Mouse (Mus musculus): ENCODE measurements around the gene Depdc5.
"Not testable (repeated sequence)": the region's sequence is repeated elsewhere in the genome, so short reads cannot be mapped to it uniquely, and the experiment has no call there.

Gene Depdc5

DNA sequence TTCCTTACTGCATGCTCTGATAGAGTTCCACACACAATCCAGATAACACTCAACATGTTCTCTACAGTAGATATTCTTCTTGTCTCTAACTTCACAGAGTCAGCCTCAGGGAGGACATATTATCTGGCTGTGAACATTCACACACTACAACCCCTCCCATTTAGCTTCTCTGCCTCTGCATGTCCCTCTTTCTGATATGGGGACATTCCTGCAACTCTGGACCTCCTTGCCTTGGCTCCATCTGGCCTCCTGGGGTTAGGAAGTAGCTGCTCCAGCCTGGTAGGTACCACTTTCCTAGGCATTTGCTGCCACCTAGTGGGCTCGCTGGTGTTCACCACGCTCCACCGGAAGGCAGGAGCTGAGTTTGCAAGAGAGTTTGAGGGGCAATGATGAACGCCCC, 169.6 kb downstream of the Depdc5 start:
- DNase-seq (ENCODE audit: low spot score), result peak; percentile 78

DNA sequence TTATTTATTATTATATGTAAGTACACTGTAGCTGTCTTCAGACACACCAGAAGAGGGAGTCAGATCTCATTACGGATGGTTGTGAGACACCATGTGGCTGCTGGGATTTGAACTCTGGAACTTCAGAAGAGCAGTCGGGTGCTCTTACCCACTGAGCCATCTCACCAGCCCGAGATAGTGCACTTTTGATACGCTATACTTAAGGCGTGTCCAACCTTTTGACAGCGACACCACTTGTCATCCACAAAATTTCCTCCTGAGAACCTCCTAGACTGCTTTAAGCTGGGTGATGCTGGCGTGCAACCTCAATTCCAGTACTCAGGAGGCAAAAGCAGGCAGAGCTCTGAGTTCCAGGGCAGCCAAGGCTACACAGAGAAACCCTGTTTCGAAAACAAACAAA, 170.1 kb downstream of the Depdc5 start:
- not testable (repeated sequence) for DNase-seq (ENCODE audit: low spot score)

DNA sequence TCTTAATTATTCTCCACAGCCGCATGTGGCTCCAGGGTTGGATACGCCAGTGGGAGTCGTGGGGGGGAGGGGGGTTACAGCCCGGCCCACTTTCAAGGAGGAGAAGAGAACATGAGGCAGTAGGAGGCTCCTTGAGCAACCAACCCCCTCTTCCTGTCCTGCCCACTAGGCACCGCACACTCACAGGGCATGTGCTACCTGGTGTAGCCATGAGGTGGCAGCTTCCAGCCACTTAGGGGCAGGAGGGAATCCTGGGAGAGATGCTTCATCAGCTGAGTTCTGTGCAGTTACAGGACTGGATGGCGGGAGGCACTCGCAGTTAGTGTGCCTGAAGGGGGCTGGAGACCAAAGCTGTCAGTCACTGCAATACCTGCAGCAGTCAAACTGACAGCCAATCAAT, 170.6 kb downstream of the Depdc5 start:
- DNase-seq (ENCODE audit: low spot score), result no peak

DNA sequence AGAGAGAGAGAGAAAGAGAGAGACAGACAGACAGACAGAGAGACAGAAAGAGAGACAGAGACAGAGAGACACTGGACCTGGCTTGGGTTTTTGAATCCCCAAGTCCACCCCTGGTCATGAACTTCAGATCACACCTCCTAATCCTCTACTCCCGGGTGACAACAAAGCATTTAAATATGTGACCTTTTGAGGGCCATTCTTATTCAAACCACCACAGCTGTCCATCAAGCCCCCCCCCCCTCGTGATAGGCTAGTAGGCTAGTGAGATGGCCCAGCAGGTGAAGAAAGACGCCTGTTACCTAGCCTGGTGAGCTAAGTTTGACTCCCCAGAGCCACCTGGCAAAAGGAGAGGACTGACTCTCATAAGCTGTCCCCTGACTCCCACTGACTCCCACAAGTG, 171.4 kb downstream of the Depdc5 start:
- no peak for DNase-seq (ENCODE audit: low spot score)

DNA sequence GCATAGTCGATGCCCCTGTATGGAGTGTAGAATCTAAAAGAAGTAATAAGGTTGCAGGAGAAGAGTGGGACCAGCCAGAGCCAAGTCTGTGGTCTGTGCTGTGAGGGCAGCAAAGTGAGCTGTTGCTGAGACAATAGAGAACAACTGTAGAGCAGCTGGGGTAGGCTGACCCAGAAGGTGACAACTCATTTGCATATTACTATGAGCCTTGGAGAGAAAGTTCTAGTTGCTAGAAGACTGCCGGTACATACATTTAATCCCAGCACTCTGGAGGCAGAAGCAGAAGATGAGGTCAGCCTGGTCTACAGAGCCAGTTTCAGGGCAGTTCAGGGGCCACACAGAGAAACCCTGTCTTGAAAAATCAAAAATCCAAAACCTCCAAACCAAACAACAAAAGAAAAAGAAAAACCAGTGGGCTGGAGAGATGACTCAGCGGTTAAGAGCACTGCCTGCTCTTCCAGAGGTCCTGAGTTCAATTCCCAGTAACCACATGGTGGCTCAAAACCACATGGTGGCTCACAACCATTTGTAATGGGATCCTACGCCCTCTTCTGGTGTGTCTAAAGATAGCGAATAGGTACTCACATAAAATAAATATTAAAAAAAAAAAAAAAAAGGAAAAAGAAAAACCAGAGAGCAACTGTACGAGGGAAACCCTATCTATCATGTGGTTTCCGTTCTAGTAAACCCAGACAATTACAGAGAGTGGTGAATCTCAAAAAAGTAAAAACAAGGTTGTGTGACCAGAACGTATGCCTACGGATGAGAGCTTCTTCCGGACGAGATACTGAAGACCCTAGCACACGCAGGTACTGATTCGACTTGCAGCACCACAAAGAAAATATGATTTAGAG, 175.4 kb downstream of the Depdc5 start:
- no peak for DNase-seq (ENCODE audit: low spot score)

DNA sequence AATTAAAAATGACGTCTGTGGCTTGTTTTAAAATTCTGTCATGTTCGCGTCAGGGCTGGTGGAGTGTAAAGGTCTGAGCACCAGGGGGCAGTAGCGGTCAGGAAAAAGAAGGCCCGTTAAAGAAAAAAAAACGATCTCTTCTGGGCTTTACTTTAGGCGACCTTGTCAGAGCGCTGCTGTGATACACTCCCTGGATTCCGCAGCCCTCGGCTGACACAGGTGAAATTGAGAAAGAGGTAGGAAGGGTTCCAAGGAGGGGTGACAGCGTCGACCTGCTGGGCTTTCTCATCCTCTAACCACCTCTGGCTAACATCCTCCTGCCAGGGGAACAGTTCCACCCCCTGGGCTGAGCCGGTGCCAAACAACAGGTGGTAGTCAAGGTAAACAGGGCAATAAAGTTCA, 176.0 kb downstream of the Depdc5 start:
- no peak for DNase-seq (ENCODE audit: low spot score)

DNA sequence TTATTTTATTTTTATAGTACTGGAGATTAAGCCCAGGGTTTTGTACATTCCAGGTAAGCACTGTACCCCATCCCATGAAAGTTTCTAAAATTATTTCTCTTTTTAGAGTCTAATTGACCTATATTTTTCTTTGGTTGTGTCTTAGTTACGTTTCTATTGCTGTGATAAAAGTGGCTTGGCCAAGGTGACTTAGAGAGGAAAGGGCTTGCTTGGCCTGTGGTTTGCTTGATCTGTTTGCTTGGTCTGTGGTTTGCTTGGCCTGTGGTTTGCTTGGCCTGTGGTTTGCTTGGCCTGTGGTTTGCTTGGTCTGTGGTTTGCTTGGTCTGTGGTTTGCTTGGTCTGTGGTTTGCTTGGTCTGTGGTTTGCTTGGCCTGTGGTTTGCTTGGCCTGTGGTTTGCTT, 177.2 kb downstream of the Depdc5 start:
- DNase-seq (ENCODE audit: low spot score), result not testable (repeated sequence)

DNA sequence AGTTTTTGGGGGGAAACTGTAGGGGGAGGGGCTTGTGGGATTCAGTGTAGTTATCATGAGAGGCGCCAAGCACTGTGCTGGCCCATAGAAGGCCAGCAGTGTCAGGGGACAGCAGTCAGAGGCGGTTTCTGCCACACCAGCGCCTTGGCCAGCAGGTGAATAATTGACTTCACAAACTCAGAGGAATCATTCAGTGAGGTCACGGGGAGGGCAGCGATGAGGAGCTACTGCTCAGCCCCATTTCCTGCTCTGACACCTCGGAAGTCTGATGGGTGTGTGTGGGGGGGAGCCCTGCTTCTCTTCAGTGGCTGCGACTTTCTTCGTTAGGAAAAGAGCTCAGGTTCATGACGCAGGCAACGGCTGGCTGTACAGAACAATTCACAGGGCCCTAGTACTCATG, 179.9 kb downstream of the Depdc5 start:
- no peak for DNase-seq (ENCODE audit: low spot score)
